Mouse (Mus musculus): ENCODE measurements around the gene Calb2. TPM values are rescaled to one million over a fixed set of nuclear protein-coding genes. Genes with fewer than 3 reads are reported as not detected.

The Calb2 gene
- not detected in 3 replicates for total RNA-seq (2017)

DNA sequence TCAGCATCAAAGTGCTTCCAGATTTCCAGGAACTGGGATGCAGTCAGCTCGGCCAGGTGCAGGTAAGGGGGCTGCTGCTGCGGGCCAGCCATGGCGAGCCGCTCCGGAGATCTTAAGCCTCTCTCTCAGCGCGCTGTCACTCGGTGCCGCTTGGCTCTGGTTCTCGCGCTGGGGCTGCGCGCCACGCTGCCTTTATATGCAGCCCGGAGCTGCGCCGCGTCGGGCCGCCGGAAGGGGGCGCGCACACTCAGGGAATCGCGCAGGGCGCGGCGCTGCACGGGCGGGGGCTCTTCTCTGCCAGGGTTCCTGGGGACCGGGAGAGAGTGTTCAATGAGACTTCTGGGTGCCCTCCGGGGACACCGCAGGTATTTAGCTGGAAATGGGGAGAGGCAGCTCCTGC is at the start of gene Calb2:
Gene Calb2 (minus strand): TSS at position 165 of the 400 bp plus-strand sequence.
- no peak for ATAC-seq (replicated peaks; ENCODE audit: insufficient number of reproducible peaks, low FRiP score, low TSS enrichment, poor library complexity, severe bottlenecking)

DNA sequence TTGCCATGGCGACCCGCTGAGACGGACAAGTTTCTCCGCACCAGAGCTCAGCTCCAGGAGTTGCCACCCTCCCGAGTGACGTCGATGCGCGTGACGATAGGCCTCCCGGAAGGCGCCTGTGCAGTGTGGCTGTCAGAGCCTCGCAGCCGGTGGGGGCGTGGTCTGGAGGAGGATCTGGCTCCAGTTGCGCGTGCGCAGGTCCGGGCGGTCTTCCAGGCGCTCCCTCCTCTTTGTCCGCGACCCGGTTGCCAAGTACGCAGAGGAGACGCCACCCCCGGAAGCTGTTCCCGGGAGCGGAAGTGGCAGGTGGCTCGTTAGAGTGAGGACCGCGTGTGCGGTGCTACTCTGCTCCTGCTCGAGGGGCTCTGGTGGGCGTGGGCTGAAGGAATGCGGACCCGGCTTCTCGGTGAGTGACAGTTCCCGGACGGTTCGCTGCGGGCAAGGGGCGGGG is 49.7 kb upstream of the Calb2 start:
- ATAC-seq (replicated peaks; ENCODE audit: insufficient number of reproducible peaks, low FRiP score, low TSS enrichment, poor library complexity, severe bottlenecking), result peak; percentile 98

DNA sequence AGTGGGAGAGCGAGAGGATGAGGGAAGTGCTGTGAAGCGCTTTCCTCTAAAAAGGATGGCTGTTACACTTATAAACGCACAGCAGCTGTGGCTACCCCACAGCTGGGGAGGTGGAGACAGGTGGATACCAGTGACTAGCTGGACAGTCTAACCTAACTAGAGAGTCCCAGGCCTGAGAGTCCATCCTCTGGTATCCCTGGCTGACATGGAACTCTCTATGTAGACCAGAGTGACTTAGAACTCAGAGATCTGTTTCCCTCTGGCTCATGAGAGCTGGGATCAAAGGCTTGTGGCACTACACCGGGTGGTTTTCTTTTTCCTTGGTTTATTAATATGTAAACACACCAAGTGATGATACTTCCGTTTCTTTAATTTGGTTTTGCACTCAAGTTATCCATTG is 49.2 kb upstream of the Calb2 start:
- ATAC-seq (replicated peaks; ENCODE audit: insufficient number of reproducible peaks, low FRiP score, low TSS enrichment, poor library complexity, severe bottlenecking), result no peak

DNA sequence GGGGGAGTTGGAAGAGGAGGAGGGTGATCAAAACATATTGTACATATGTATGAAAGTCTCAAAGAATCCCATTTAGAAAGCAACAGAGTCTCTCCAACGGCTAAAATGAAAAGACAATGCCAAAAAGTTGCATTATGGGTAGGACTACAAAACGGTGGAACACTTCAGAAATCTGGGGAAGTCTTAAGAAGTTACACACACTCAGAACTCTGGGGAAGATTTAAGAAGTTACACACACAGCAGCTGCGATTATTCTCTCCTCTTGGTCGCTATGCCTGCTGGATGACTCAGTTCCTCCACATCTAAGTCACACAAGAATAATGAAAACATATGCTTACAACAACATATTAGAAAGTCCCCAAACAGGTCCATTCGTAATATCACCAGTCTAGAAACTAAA is 48.2 kb upstream of the Calb2 start:
- no peak for ATAC-seq (replicated peaks; ENCODE audit: insufficient number of reproducible peaks, low FRiP score, low TSS enrichment, poor library complexity, severe bottlenecking)

DNA sequence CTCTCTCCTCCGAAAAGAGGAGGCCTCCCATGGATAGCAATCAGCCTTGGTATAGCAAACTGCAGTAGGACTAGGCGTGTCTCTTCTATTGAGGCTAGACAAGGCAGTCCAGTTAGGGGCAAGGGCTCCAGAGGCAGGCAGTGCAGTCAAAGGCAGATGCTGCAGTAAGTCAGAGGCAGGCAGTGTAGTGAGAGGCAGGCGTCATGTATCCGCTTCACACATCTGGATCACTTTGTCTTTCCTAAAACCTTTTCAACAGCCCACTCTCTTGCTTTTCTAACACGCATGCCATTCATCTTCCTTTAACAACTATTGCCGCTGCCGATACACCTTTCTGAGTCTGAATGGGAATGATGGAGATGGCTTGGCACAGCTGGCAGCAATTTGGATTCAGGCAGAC is 47.4 kb upstream of the Calb2 start, which contains the start of gene Cmtr2:
Gene Cmtr2 (plus strand): TSS at position 301 of the 400 bp plus-strand sequence.
- no peak for ATAC-seq (replicated peaks; ENCODE audit: insufficient number of reproducible peaks, low FRiP score, low TSS enrichment, poor library complexity, severe bottlenecking)

DNA sequence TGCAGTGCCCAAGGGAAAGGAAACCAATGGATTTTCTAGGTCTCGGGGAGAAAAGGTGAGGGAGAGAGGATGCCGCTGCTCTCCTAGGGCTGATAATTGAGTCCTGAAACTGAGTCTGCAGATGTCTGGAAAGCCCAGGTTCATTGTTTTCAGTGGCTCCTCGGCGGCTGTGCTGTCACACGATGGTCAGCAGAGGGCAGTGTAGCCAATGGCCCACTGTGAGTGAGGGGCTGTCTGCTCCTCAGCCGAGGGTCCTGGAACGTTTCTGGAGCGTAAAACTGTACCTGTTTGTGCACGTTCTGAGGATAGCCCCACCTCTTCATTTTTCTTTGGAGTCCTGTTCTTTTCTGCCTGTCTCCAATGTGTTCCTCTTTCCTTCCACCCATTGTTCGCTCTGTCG is 33.8 kb upstream of the Calb2 start:
- no peak for ATAC-seq (replicated peaks; ENCODE audit: insufficient number of reproducible peaks, low FRiP score, low TSS enrichment, poor library complexity, severe bottlenecking)

DNA sequence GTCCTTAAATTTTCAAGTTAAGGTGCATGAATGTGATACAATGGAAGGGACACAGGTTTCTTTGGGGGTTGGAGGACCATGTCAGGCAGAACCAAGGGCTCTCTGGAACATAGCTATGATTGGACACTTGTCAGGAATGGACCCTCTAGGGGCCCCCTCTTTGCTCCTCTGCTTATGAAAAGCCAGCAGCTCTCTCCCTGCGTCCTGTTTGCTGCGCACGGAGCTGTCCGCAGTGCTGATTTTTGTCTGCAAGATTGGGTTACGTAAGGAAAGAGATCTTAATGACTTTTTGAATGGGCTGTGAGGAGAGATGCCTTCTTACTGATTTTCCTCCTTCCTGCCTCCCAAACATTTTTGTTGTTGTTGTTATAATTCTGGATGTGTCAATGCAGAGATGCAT is 28.7 kb upstream of the Calb2 start:
- ATAC-seq (replicated peaks; ENCODE audit: insufficient number of reproducible peaks, low FRiP score, low TSS enrichment, poor library complexity, severe bottlenecking), result no peak

DNA sequence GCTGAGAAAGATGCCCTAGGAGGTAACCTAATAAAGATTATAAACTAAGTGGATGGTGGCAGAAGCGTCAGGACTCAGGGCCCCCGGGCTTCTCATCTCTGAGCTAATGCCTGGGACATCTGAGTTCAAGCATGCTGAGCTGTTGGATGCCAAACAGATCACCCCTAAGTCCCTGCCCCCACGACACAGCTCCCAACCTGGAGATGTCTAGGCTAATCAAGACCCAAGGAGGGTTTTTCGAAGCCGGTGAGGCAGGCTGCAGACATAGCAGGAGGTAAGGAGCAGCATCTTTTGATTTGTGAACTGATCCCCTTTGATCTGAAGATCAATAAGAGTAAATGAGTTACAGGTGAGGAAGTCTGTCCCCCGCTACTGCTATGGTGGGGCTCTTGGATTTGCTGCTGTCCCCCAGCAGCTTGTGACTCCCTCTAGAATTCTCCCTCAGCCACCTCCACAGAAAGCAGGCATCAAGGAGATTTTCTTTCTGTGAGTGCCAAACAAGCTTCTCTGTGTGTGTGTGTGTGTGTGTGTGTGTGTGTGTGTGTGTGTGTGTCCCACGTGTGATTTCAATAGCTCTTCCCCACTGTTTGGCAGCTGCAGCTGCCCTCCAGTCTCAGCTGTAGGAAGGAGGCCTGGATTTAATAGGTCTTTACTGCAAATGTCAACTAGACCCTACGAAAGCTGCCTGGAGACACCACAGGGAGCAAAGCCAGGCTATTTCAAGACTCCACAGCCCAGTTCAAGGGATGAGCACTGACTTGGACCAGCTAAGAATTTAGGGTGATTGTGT is 21.1 kb upstream of the Calb2 start:
- no peak for ATAC-seq (replicated peaks; ENCODE audit: insufficient number of reproducible peaks, low FRiP score, low TSS enrichment, poor library complexity, severe bottlenecking)

DNA sequence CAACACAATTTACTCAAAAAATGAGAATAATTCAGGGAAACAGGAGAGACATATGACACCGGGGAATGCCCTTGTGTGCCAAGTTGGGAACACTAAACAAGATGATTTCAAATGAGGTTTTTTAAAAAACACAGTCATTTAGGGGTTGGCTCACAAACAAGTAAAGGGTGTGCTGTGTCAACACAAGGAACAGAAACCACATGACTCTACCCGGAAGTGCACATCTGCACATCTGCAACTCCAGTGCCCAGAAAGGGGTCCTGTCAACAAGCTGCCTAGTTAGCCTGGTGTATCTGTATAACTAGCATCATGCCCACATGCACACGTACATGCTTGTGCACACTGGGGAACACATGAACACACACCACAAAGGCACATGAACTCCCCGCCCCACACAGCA is 17.5 kb upstream of the Calb2 start:
- ATAC-seq (replicated peaks; ENCODE audit: insufficient number of reproducible peaks, low FRiP score, low TSS enrichment, poor library complexity, severe bottlenecking), result no peak

DNA sequence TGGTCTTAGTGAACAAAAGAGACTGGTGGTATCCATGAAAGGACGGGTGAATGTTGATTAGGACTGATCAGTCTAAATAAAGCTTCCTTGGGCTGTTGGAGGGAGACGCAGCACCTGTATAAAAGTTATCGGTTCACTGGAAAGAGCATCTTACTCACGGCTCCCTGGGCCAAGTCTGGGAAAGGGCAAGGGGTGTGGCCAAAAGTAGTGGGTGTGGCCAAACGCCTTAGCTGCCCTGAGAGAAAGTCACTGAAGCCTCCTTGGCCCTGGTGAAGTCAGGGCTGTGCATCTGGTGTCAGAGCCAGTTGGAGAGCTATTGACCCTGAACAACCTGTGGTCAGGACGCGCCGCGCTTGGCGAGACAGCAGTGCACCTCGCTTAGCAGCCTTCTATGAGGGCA is 15.7 kb upstream of the Calb2 start:
- ATAC-seq (replicated peaks; ENCODE audit: insufficient number of reproducible peaks, low FRiP score, low TSS enrichment, poor library complexity, severe bottlenecking), result no peak

DNA sequence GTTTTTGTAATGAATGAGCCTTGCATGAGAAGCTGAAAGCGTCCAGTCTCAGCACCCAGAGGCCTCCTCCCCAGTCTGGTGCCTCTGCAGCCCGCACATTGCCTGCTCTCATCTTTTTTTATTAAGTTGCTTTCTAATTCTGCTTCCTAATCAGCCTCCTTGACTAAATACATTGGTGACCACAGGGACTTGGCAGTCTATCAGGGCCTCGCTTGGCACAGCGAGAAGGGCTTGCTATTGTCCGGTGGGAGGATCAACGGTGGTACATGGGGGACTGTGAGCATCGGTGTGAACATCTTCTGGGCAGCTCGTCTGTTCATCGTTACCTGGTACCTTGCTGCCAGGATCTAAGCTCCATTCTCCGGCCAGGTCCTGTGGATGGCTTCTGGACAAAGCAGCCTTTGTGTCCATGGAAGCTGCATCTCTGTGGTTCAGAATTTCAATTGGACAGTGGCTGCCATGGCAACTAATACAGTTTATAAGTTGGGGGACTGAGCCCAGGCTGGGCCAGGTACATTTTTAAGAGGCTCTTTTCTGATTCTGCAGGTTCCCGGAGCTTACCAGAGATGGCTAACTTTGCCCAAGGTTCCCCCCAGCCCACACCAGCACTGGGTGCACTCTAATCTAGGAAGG is 14.8 kb upstream of the Calb2 start:
- no peak for ATAC-seq (replicated peaks; ENCODE audit: insufficient number of reproducible peaks, low FRiP score, low TSS enrichment, poor library complexity, severe bottlenecking)

DNA sequence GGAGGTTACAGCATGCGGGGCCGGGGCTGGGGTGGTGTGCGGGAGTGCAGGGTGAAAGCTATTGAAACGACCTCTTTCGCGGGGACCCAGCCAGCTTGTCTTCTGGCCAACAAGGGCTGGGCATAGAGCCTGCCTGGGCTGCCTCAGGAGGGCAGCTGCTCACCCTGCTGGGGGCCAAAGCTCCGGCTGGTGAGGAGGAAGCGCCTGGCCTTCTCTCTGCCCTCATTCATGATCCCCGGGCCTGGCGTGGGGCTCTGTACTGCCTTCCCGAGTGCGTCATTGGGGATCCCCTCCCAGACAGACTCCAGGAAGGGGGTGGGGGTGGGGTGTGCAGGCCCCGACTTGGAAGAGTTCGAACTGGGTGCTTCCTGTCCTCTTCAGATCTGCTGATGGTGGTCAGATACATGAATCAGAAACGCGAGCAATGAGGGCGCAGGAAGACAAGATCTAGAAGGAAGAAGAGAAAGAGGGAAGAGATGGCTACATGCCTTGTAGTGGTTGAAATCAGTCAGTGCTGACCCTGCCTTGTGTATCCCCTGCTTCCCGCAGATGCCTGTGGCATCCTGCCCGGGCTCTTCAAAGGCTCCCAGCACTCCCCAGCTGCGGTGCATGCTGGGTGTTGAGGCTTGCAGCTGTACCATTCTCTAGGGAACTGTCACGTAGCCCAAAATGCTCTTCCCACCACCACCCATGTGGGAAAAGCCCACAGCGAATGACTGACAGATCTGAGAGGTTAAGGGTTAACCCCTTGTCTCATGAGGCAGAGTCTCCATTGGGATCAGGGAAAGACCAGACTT is 9.5 kb upstream of the Calb2 start:
- ATAC-seq (replicated peaks; ENCODE audit: insufficient number of reproducible peaks, low FRiP score, low TSS enrichment, poor library complexity, severe bottlenecking), result no peak

DNA sequence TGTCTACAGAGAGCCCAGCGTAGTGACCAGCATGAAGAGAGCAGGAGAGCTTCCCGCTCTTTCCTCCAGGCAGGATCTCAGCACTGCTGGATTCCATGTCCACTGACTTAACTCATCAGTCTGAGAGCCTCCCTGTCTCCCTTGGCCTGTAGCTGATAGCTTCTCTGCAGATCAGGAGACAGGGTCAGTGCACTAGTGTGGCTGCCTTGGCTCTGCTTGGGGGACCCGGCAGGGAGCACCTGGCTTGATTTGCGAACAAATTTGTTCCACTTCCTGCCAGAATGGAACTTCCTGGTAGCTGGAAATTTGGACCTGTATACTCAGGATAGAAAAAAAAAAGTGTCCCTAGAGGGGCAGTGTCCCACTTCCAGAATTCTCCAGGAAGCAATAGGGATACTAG is 6.8 kb upstream of the Calb2 start:
- no peak for ATAC-seq (replicated peaks; ENCODE audit: insufficient number of reproducible peaks, low FRiP score, low TSS enrichment, poor library complexity, severe bottlenecking)

DNA sequence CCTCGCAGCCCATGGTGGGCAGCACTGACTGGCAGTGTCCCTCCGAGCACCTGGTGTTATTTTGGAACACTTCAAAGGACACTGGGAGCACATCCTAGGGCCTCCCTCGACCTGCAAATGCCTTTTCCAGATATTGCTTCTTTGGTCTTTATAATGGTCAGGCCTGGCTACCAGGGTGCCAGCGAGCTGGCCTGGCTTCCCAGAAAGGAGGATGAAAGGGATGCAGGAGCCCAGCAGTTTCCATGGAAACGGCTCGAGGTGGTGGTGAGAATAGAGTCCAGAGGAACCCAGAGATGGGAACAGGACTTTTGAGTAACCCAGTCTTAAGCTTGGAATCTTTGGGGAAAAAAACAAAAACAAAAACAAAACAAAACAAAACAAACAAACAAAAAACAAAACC is 4.2 kb upstream of the Calb2 start:
- no peak for ATAC-seq (replicated peaks; ENCODE audit: insufficient number of reproducible peaks, low FRiP score, low TSS enrichment, poor library complexity, severe bottlenecking)

DNA sequence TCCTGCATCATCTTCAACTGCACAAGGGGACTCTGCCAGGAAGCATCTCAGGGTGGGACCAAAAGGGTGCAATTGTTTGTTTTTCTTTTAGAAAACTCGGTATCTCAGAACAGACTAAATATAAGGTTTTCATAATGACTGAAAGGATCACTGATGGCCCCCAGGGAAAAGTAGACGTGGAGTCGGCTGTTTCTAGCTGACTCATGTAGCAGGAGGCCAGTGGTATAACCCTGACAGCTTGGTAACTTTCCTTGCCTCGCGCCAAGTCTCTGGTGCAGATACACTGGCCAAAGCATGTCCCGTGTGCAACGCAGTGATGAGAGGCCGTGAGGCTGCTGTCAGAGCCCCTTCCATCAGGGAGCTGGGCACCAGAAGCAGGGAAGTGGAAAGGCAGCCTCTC is 1.7 kb downstream of the Calb2 start:
- no peak for ATAC-seq (replicated peaks; ENCODE audit: insufficient number of reproducible peaks, low FRiP score, low TSS enrichment, poor library complexity, severe bottlenecking)

DNA sequence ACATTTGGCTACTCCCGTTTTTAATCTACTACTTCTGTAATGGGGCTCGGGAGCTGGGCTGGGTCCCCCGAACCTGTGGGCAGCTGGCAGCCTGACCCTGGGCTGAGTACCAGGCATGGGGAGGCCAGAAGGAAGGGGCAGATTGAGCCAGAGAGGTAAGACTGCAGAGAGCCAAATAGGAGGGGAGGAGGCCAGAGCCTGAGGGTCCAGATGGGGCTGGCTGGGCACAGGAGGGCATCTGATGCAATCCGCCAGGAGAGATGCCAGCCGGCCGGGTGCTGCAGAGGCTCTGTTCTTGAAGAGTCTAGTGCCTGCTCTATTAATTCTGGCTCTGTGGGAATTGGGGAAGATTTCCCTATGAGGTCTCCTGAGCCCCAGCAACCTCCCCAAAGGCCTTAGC is 6.0 kb downstream of the Calb2 start:
- ATAC-seq (replicated peaks; ENCODE audit: insufficient number of reproducible peaks, low FRiP score, low TSS enrichment, poor library complexity, severe bottlenecking), result no peak

DNA sequence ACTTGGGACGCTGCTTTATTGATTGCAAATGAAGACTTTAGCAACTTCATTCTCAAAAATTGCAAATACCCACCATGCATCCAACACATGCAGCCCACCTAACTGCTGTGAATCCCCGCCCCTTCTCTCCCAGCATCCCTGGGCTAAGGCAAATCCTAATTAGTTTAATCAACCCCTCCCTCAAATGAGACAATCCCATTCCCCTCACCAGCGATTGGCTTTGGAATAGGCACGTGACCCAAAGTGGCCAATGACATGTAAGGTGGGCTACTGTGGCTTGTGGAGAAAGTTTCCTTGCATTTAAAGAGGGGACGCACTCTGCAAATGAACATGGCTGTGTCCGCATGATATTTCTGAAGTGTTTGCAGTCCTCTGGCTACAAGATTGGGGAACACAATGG is 15.1 kb downstream of the Calb2 start:
- no peak for ATAC-seq (replicated peaks; ENCODE audit: insufficient number of reproducible peaks, low FRiP score, low TSS enrichment, poor library complexity, severe bottlenecking)

DNA sequence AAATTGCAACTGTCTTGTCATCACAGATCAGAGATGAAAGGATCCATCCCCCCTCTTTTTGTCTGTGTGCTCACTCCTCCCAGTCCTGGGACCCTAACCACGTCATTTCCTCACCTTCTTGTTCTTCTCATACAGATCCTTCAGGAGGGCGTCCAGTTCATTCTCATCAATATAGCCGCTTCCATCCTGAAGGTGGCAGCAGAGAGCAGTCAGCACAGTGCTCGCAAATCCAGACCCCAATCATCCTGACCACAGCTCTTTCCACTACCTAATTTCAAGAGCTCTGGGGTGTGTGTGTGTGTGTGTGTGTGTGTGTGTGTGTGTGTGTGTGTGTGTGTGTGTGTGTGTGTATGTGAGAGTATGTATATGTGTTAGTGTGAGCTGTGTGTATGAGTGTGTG is 22.5 kb downstream of the Calb2 start:
- ATAC-seq (replicated peaks; ENCODE audit: insufficient number of reproducible peaks, low FRiP score, low TSS enrichment, poor library complexity, severe bottlenecking), result 0 out of 2 replicates have a peak, but pooled peaks have one; percentile 47

DNA sequence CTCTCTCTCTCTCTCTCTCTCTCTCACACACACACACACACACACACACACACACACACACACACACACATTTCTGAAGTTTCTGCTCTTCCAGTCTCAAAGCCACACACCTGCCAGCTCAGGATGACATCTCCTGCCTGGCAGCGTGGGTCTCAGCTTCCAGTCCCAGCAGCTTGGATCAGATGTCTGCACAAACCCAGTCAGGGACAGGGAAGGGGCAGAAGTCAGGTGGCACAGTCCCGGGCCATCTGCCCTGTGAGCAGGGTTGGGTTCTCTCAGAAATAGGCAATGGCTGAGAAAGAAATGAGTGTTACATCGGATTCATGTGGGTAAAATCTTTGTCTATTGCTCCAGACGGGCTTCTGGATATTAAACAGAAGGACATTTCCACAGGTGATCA is 27.2 kb downstream of the Calb2 start:
- no peak for ATAC-seq (replicated peaks; ENCODE audit: insufficient number of reproducible peaks, low FRiP score, low TSS enrichment, poor library complexity, severe bottlenecking)

DNA sequence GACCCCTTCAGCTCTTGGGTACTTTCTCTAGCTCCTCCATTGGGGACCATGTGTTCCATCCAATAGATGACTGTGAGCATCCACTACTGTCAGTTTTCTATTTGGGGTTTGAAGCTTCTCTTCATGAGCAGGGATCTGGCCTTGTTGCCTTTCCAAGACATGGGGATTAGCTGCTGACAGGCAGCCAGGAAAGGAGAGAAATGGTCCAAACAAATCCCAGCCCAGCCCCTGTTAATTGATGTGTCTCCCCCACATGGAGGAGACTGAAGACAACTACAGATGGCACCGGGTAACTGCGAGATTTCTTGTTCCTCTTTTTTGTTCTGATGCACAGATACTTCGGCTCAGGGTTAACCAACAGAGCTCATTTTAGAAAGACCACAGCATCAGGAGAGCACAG is 27.9 kb downstream of the Calb2 start:
- no peak for ATAC-seq (replicated peaks; ENCODE audit: insufficient number of reproducible peaks, low FRiP score, low TSS enrichment, poor library complexity, severe bottlenecking)
